Mouse (Mus musculus): ENCODE measurements around the gene Prdm11. TPM values are rescaled to one million over a fixed set of nuclear protein-coding genes. Genes with fewer than 3 reads are reported as not detected.

Gene Prdm11
- polyA plus RNA-seq, 1 experiment from 2014 or later = 2.3 TPM

- WGBS = 72% methylated on average over 9 of the region's 9 CpGs
- Histone ChIP-seq H3K9me3 (ENCODE audit: control insufficient read depth, low read length) (0 out of 2 replicates have a peak, but pooled peaks cover 2% of the 10 kb centered on the region), H3K4me3 (ENCODE audit: low read length) (no peak overlapping the region), H3K36me3 (ENCODE audit: control insufficient read depth, insufficient read depth, low read length) (peaks cover 37% of the 10 kb centered on the region), H3K27ac (ENCODE audit: low read depth, low read length) (no peak overlapping the region), H3K9ac (ENCODE audit: low read depth, low read length) (no peak overlapping the region), H3K4me1 (ENCODE audit: control insufficient read depth, insufficient read depth, low read depth, low read length) (peaks cover 3% of the 10 kb centered on the region; the same call in 1 of the 2 replicates), H3K4me2 (ENCODE audit: low read length) (no peak overlapping the region), H3K27me3 (replicated peaks; ENCODE audit: control insufficient read depth, insufficient read depth, low read length) (no peaks in the 10 kb centered on the region)
- ATAC-seq = no peak
Observed at GRCm38 (mm10) chr2:92971069-92971468, 74.9 kb downstream of the Prdm11 start.

- H3K4me2 ChIP-seq (ENCODE audit: low read length) = no peak overlapping the region
- ATAC-seq = no peak
- no peaks in the 10 kb centered on the region for H3K9me3 ChIP-seq (ENCODE audit: control insufficient read depth, low read length)
- 53% methylated on average over 4 of the region's 4 CpGs for WGBS
- no peaks in the 10 kb centered on the region for H3K27me3 ChIP-seq (replicated peaks; ENCODE audit: control insufficient read depth, insufficient read depth, low read length)
- H3K9ac ChIP-seq (ENCODE audit: low read depth, low read length) = no peak overlapping the region
- peaks cover 9% of the 10 kb centered on the region for H3K36me3 ChIP-seq (ENCODE audit: control insufficient read depth, insufficient read depth, low read length)
- H3K4me1 ChIP-seq (ENCODE audit: control insufficient read depth, insufficient read depth, low read depth, low read length) = peaks cover 3% of the 10 kb centered on the region; the same call in 1 of the 2 replicates
- no peak overlapping the region for H3K27ac ChIP-seq (ENCODE audit: low read depth, low read length)
- no peak overlapping the region for H3K4me3 ChIP-seq (ENCODE audit: low read length)
Observed at GRCm38 (mm10) chr2:92967839-92968166, 78.2 kb downstream of the Prdm11 start.

- Histone ChIP-seq H3K27ac (ENCODE audit: low read depth, low read length) (no peak overlapping the region), H3K27me3 (replicated peaks; ENCODE audit: control insufficient read depth, insufficient read depth, low read length) (no peaks in the 10 kb centered on the region), H3K4me2 (ENCODE audit: low read length) (no peak overlapping the region), H3K9me3 (ENCODE audit: control insufficient read depth, low read length) (no peaks in the 10 kb centered on the region), H3K4me3 (ENCODE audit: low read length) (no peak overlapping the region), H3K4me1 (ENCODE audit: control insufficient read depth, insufficient read depth, low read depth, low read length) (peaks cover 3% of the 10 kb centered on the region; the same call in 1 of the 2 replicates), H3K9ac (ENCODE audit: low read depth, low read length) (no peak overlapping the region), H3K36me3 (ENCODE audit: control insufficient read depth, insufficient read depth, low read length) (peaks cover 3% of the 10 kb centered on the region)
- 28% methylated on average over 10 of the region's 10 CpGs for WGBS
- ATAC-seq = 0 out of 2 replicates have a peak, but pooled peaks have one; percentile 37
Observed at GRCm38 (mm10) chr2:92967032-92967838, 78.7 kb downstream of the Prdm11 start.

GRCm38 (mm10) chr2:92966257-92966656, 79.7 kb downstream of the Prdm11 start:
- peak; percentile 45; the same call in 1 of the 2 replicates for ATAC-seq
- no peak overlapping the region for H3K9ac ChIP-seq (ENCODE audit: low read depth, low read length)
- peaks cover 3% of the 10 kb centered on the region; the same call in 1 of the 2 replicates for H3K4me1 ChIP-seq (ENCODE audit: control insufficient read depth, insufficient read depth, low read depth, low read length)
- no peaks in the 10 kb centered on the region for H3K27me3 ChIP-seq (replicated peaks; ENCODE audit: control insufficient read depth, insufficient read depth, low read length)
- H3K4me2 ChIP-seq (ENCODE audit: low read length) = no peak overlapping the region
- H3K27ac ChIP-seq (ENCODE audit: low read depth, low read length) = no peak overlapping the region
- H3K4me3 ChIP-seq (ENCODE audit: low read length) = no peak overlapping the region
- 62% methylated on average over 8 of the region's 8 CpGs for WGBS
- no peaks in the 10 kb centered on the region for H3K9me3 ChIP-seq (ENCODE audit: control insufficient read depth, low read length)
- H3K36me3 ChIP-seq (ENCODE audit: control insufficient read depth, insufficient read depth, low read length) = no peaks in the 10 kb centered on the region

- Histone ChIP-seq H3K4me2 (ENCODE audit: low read length) (no peak overlapping the region), H3K4me3 (ENCODE audit: low read length) (no peak overlapping the region), H3K9me3 (ENCODE audit: control insufficient read depth, low read length) (no peaks in the 10 kb centered on the region), H3K27ac (ENCODE audit: low read depth, low read length) (no peak overlapping the region), H3K9ac (ENCODE audit: low read depth, low read length) (no peak overlapping the region), H3K4me1 (ENCODE audit: control insufficient read depth, insufficient read depth, low read depth, low read length) (peaks cover 3% of the 10 kb centered on the region; the same call in 1 of the 2 replicates), H3K27me3 (replicated peaks; ENCODE audit: control insufficient read depth, insufficient read depth, low read length) (no peaks in the 10 kb centered on the region), H3K36me3 (ENCODE audit: control insufficient read depth, insufficient read depth, low read length) (no peaks in the 10 kb centered on the region)
- 96% methylated on average over 1 of the region's 1 CpGs for WGBS
- no peak for ATAC-seq
Observed at GRCm38 (mm10) chr2:92964345-92964744, 81.6 kb downstream of the Prdm11 start.

GRCm38 (mm10) chr2:92958640-92959039, 87.3 kb downstream of the Prdm11 start:
- Histone ChIP-seq H3K27ac (ENCODE audit: low read depth, low read length) (no peak overlapping the region), H3K9me3 (ENCODE audit: control insufficient read depth, low read length) (peaks cover 5% of the 10 kb centered on the region), H3K27me3 (replicated peaks; ENCODE audit: control insufficient read depth, insufficient read depth, low read length) (no peaks in the 10 kb centered on the region), H3K4me3 (ENCODE audit: low read length) (no peak overlapping the region), H3K9ac (ENCODE audit: low read depth, low read length) (no peak overlapping the region), H3K36me3 (ENCODE audit: control insufficient read depth, insufficient read depth, low read length) (no peaks in the 10 kb centered on the region; the same call in 1 of the 2 replicates), H3K4me2 (ENCODE audit: low read length) (no peak overlapping the region), H3K4me1 (ENCODE audit: control insufficient read depth, insufficient read depth, low read depth, low read length) (no peaks in the 10 kb centered on the region)
- ATAC-seq = no peak
- WGBS = 60% methylated on average over 4 of the region's 4 CpGs

GRCm38 (mm10) chr2:92956943-92957342, 89.0 kb downstream of the Prdm11 start:
- H3K4me2 ChIP-seq (ENCODE audit: low read length) = no peak overlapping the region
- WGBS = 90% methylated on average over 2 of the region's 2 CpGs
- no peak overlapping the region for H3K27ac ChIP-seq (ENCODE audit: low read depth, low read length)
- no peak for ATAC-seq
- H3K27me3 ChIP-seq (replicated peaks; ENCODE audit: control insufficient read depth, insufficient read depth, low read length) = no peaks in the 10 kb centered on the region
- no peak overlapping the region for H3K9ac ChIP-seq (ENCODE audit: low read depth, low read length)
- peaks cover 5% of the 10 kb centered on the region for H3K9me3 ChIP-seq (ENCODE audit: control insufficient read depth, low read length)
- no peak overlapping the region for H3K4me3 ChIP-seq (ENCODE audit: low read length)
- H3K36me3 ChIP-seq (ENCODE audit: control insufficient read depth, insufficient read depth, low read length) = no peaks in the 10 kb centered on the region; the same call in 1 of the 2 replicates
- no peaks in the 10 kb centered on the region for H3K4me1 ChIP-seq (ENCODE audit: control insufficient read depth, insufficient read depth, low read depth, low read length)

- Histone ChIP-seq H3K36me3 (ENCODE audit: control insufficient read depth, insufficient read depth, low read length) (no peaks in the 10 kb centered on the region; the same call in 1 of the 2 replicates), H3K27me3 (replicated peaks; ENCODE audit: control insufficient read depth, insufficient read depth, low read length) (no peaks in the 10 kb centered on the region), H3K4me3 (ENCODE audit: low read length) (no peak overlapping the region), H3K9ac (ENCODE audit: low read depth, low read length) (no peak overlapping the region), H3K4me2 (ENCODE audit: low read length) (no peak overlapping the region), H3K27ac (ENCODE audit: low read depth, low read length) (no peak overlapping the region), H3K9me3 (ENCODE audit: control insufficient read depth, low read length) (peaks cover 5% of the 10 kb centered on the region), H3K4me1 (ENCODE audit: control insufficient read depth, insufficient read depth, low read depth, low read length) (no peaks in the 10 kb centered on the region)
- ATAC-seq = no peak
- 31% methylated on average over 11 of the region's 11 CpGs for WGBS
Observed at GRCm38 (mm10) chr2:92954404-92955114, 91.4 kb downstream of the Prdm11 start.

- Histone ChIP-seq H3K27me3 (replicated peaks; ENCODE audit: control insufficient read depth, insufficient read depth, low read length) (no peaks in the 10 kb centered on the region), H3K36me3 (ENCODE audit: control insufficient read depth, insufficient read depth, low read length) (no peaks in the 10 kb centered on the region; the same call in 1 of the 2 replicates), H3K4me2 (ENCODE audit: low read length) (no peak overlapping the region), H3K27ac (ENCODE audit: low read depth, low read length) (no peak overlapping the region), H3K4me3 (ENCODE audit: low read length) (no peak overlapping the region), H3K9ac (ENCODE audit: low read depth, low read length) (no peak overlapping the region), H3K4me1 (ENCODE audit: control insufficient read depth, insufficient read depth, low read depth, low read length) (peaks cover 5% of the 10 kb centered on the region), H3K9me3 (ENCODE audit: control insufficient read depth, low read length) (peaks cover 5% of the 10 kb centered on the region)
- 87% methylated on average over 17 of the region's 17 CpGs for WGBS
- ATAC-seq = no peak
Observed at GRCm38 (mm10) chr2:92953450-92953849, 92.5 kb downstream of the Prdm11 start.
